ENCODE assay signal across 29 mouse cellular contexts in the genomic region with DNA sequence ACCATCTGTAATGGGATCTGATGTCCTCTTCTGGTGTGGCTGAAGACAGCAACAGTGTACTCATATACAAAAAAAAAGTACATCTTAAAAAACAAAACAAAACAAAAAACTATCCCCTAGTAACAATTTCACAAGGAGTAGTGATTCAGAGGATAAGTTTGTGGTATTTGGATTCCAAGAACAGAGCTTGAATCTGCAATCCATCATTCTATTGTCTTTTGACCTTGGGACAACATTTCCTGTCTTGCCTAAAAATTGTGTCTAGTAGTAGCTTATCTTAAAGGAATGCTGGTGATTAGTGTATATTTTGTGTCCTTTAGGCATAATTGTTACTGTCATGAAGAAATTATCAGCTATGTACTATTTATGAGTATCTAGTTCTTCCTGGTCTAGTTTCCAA.
"Had no signal": no experiment of that assay in that cellular context is flagged by ENCODE, and none has a peak within 500 bp of the region (broad histone marks: within the 10 kb centered on the region; RNA-seq: fewer than 3 reads in every experiment).

No protein-coding gene starts in this region.

- DNase-seq: left cerebral cortex, postnatal 4 days; liver; liver, embryonic 13.5 days; liver, postnatal 0 days; lung, adult 18-20 months; lung, adult 2 months; lung, postnatal 36 days; lung, postnatal 4 days; midbrain, embryonic 14.5 days had no signal

- H3K9ac ChIP-seq: limb, embryonic 12.5 days; limb, embryonic 13.5 days; limb, embryonic 15.5 days; liver, embryonic 12.5 days; liver, embryonic 13.5 days; liver, embryonic 14.5 days; liver, embryonic 15.5 days; liver, postnatal 0 days; lung, embryonic 15.5 days; midbrain, embryonic 12.5 days; midbrain, embryonic 13.5 days; midbrain, embryonic 15.5 days; neural tube, embryonic 12.5 days had no signal

- H3K4me3 ChIP-seq: left cerebral cortex, adult 2 months; limb, embryonic 10.5 days; limb, embryonic 12.5 days; limb, embryonic 13.5 days; limb, embryonic 15.5 days; liver, embryonic 12.5 days; liver, embryonic 13.5 days; liver, embryonic 15.5 days; lung, embryonic 15.5 days; megakaryocyte, embryonic 14.5 days; midbrain, embryonic 10.5 days; midbrain, embryonic 12.5 days; midbrain, embryonic 13.5 days; midbrain, embryonic 15.5 days; myocyte; neural tube, embryonic 12.5 days had no signal

- H3K27me3 ChIP-seq: limb, embryonic 12.5 days; limb, embryonic 15.5 days; liver, embryonic 12.5 days; liver, embryonic 13.5 days; liver, embryonic 15.5 days; lung, embryonic 15.5 days; megakaryocyte, embryonic 14.5 days; midbrain, embryonic 12.5 days; midbrain, embryonic 13.5 days; midbrain, embryonic 15.5 days; neural tube, embryonic 12.5 days had no signal

- H3K36me3 ChIP-seq: limb, embryonic 10.5 days; limb, embryonic 12.5 days; limb, embryonic 13.5 days; limb, embryonic 15.5 days; liver, embryonic 12.5 days; liver, embryonic 13.5 days; liver, embryonic 15.5 days; lung, embryonic 15.5 days; midbrain, embryonic 10.5 days; midbrain, embryonic 12.5 days; midbrain, embryonic 13.5 days; midbrain, embryonic 15.5 days; neural tube, embryonic 12.5 days had no signal

- H3K9me3 ChIP-seq: limb, embryonic 10.5 days; limb, embryonic 12.5 days; limb, embryonic 13.5 days; limb, embryonic 15.5 days; liver, embryonic 12.5 days; liver, embryonic 13.5 days; liver, embryonic 15.5 days; lung, embryonic 15.5 days; midbrain, embryonic 10.5 days; midbrain, embryonic 12.5 days; midbrain, embryonic 13.5 days; midbrain, embryonic 15.5 days; neural tube, embryonic 12.5 days had no signal

- H3K27ac ChIP-seq: left cerebral cortex, adult 2 months; limb, embryonic 10.5 days; limb, embryonic 12.5 days; limb, embryonic 13.5 days; limb, embryonic 15.5 days; liver, embryonic 12.5 days; liver, embryonic 13.5 days; liver, embryonic 14.5 days; liver, embryonic 15.5 days; lung, embryonic 15.5 days; macrophage; midbrain, embryonic 10.5 days; midbrain, embryonic 12.5 days; midbrain, embryonic 13.5 days; midbrain, embryonic 15.5 days; neural tube, embryonic 12.5 days had no signal

- H3K4me2 ChIP-seq: limb, embryonic 12.5 days; limb, embryonic 13.5 days; limb, embryonic 15.5 days; liver, embryonic 11.5 days; liver, embryonic 12.5 days; liver, embryonic 13.5 days; liver, embryonic 15.5 days; lung, embryonic 15.5 days; midbrain, embryonic 11.5 days; midbrain, embryonic 12.5 days; midbrain, embryonic 13.5 days; midbrain, embryonic 15.5 days; neural tube, embryonic 12.5 days had no signal

- ATAC-seq: liver, embryonic 12.5 days; liver, postnatal 0 days; midbrain, embryonic 13.5 days; midbrain, embryonic 15.5 days; midbrain, embryonic 16.5 days had no signal

- H3K4me1 ChIP-seq: limb, embryonic 10.5 days; limb, embryonic 13.5 days; limb, embryonic 15.5 days; liver, embryonic 12.5 days; liver, embryonic 13.5 days; liver, embryonic 15.5 days; lung, embryonic 15.5 days; megakaryocyte, embryonic 14.5 days; midbrain, embryonic 10.5 days; midbrain, embryonic 12.5 days; midbrain, embryonic 15.5 days; neural tube, embryonic 12.5 days had no signal
